Mouse (Mus musculus): ENCODE results near the gene Depp1.

- TF ChIP-seq E2F4 (IDR thresholded peaks at IDR 0.05; ENCODE audit: insufficient read depth), result no peak
- TF ChIP-seq POLR2A (IDR thresholded peaks at IDR 0.05; ENCODE audit: insufficient read length, low read depth), result no peak
- no peak for TF ChIP-seq SRF (IDR thresholded peaks at IDR 0.05; ENCODE audit: control insufficient read depth, insufficient read length, low read depth)
- TF ChIP-seq MAX (IDR thresholded peaks at IDR 0.05; ENCODE audit: low read depth), result no peak
- TF ChIP-seq TCF3 (IDR thresholded peaks at IDR 0.05; ENCODE audit: insufficient read length, low read depth), result no peak
- no peak for TF ChIP-seq POLR2AphosphoS2 (IDR thresholded peaks at IDR 0.05; ENCODE audit: insufficient read length, low read depth)
- no peak for TF ChIP-seq MYOG (IDR thresholded peaks at IDR 0.05; ENCODE audit: control insufficient read depth in 1 of 3, insufficient read depth in 1 of 3, insufficient read length in 2 of 3, low read depth in 2 of 3)
- TF ChIP-seq TCF12 (IDR thresholded peaks at IDR 0.05; ENCODE audit: insufficient read depth, poor library complexity, severe bottlenecking), result no peak
Measured at GRCm38 (mm10) chr6:116666892-116667291, 16.5 kb downstream of the Depp1 start.

Measured in myocyte (in vitro differentiated cells).